Mouse (Mus musculus) liver, embryonic 16.5 days (tissue): Measurements from ENCODE around the gene Prkg1. TPM values are rescaled to one million over a fixed set of nuclear protein-coding genes. Genes with fewer than 3 reads are reported as not detected.

Source experiments
- ATAC-seq: fragments of 200-750 bp; cut with Nextera tagmentation; 2 replicates; pipeline ENCODE4 v1.8.0; 2017; ENCODE audit warnings: low read depth, mild to moderate bottlenecking, moderate number of reproducible peaks, moderate library complexity
- H3K27ac ChIP-seq: fragments of 300-500 bp; sonication (generic); 2 replicates; pipeline ENCODE4 v1.5.1; 2014; ENCODE audit warnings: mild to moderate bottlenecking, low read length
- H3K27me3 ChIP-seq: fragments of 300-500 bp; sonication (generic); 2 replicates; pipeline ENCODE4 v1.6.1; 2014; ENCODE audit warnings: low read depth, low read length, mixed read lengths; ENCODE audit not compliant: control insufficient read depth, insufficient read depth
- H3K36me3 ChIP-seq: fragments of 300-500 bp; sonication (generic); 2 replicates; pipeline ENCODE4 v1.6.1; 2014; ENCODE audit warnings: mild to moderate bottlenecking; ENCODE audit not compliant: control insufficient read depth, insufficient read depth
- H3K4me1 ChIP-seq: fragments of 300-500 bp; sonication (generic); 2 replicates; pipeline ENCODE4 v1.6.1; 2014; ENCODE audit warnings: low read depth, low read length, mixed read lengths; ENCODE audit not compliant: control insufficient read depth
- H3K4me2 ChIP-seq: fragments of 300-500 bp; sonication (generic); 2 replicates; pipeline ENCODE4 v1.6.1; 2014; ENCODE audit warnings: low read depth, low read length, mixed read lengths
- H3K4me3 ChIP-seq: fragments of 300-500 bp; sonication (generic); 2 replicates; pipeline ENCODE4 v1.5.1; 2014; ENCODE audit warnings: low read depth, mild to moderate bottlenecking, low read length
- H3K9ac ChIP-seq: fragments of 300-500 bp; sonication (generic); 2 replicates; pipeline ENCODE4 v1.6.1; 2014; ENCODE audit warnings: low read depth, low read length
- H3K9me3 ChIP-seq: fragments of 300-500 bp; sonication (generic); replicated peaks from 2 replicates; pipeline ENCODE4 v1.6.1; 2016; ENCODE audit warnings: low read length; ENCODE audit not compliant: control insufficient read depth
- WGBS: fragments of 180-500 bp; shearing (Covaris S2); extraction: QIAGEN DNeasy Blood & Tissue Kit; methylation state at CpG from one replicate; pipeline ENCODE4 v1.1.7; 2014; ENCODE audit not compliant: insufficient replicate concordance; 5-methylcytosine and 5-hydroxymethylcytosine counted together
- polyA plus RNA-seq: library from polyadenylated mRNA; unstranded; fragments of >200 nt; fragmentation: Nextera tagmentation; extraction: Ambion mirVana; gene quantifications from 2 replicates; pipeline ENCODE4 v1.2.1, GENCODE M21; 2015

The Prkg1 gene
- polyA plus RNA-seq: 0.65 and 1.3 TPM in 2 replicates

DNA sequence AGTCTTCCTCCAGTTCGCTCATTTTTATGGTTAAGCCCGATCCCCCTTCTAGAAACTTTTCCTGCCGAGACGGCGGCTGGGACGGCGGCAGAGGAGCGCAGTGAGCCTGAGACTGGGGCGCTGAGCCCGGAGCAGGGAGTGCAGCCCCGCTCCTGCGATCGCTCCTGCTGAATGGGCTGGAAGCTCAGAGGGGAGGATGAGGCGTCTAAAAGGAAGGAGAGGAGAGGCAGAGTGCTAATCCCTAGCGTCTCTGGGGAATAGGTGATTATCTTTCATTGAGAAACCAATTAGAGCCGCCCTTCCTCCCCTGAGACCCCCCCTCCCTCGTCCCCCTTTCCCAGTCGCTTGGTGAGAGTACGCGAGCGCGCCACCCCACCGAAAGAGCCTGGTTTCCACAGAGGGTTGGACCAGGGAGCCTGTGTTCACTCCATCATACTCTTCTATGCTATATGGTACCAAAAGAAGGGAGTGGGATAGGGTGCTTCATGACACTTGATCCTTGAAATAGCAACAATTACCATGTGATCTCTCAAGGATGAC lies at the start of gene Prkg1:
Prkg1 (minus strand) TSS at position 233 of the 540 bp plus-strand sequence.
- Histone ChIP-seq H3K9ac (peak within 1 kb of the TSS; percentile 27), H3K9me3 (no peaks in the 10 kb centered on the region), H3K4me2 (peak within 1 kb of the TSS; percentile 71), H3K4me3 (peak within 1 kb of the TSS; percentile 64), H3K4me1 (peaks cover 13% of the 10 kb centered on the region), H3K27me3 (peaks cover 45% of the 10 kb centered on the region), H3K36me3 (no peaks in the 10 kb centered on the region), H3K27ac (no peak within 1 kb of the TSS)
- no peak for ATAC-seq
- WGBS: under 1% methylated on average over 23 of the region's 23 CpGs

DNA sequence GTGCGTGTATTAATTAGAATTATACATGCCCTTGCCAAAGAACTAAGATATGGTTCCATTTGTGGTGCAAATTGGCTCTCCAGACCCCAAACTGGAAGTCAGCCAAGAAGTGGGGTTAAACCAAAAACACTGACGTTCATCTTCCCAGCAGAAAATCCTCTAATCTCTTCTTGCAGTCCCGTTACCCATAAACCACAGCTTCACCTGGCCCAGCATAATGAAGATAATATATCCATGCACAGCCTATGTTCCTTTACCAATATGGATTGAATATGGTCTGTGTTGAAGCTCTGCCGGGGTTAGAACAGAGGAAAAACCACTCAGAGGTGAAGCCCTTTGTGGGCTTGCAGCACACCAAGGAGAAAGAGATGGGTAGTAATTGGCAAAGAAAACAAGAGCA lies 48.3 kb upstream of the Prkg1 start:
- Histone ChIP-seq H3K27ac (no peak overlapping the region), H3K9me3 (no peaks in the 10 kb centered on the region), H3K4me1 (no peaks in the 10 kb centered on the region), H3K9ac (no peak overlapping the region), H3K36me3 (no peaks in the 10 kb centered on the region), H3K27me3 (no peaks in the 10 kb centered on the region), H3K4me3 (no peak overlapping the region), H3K4me2 (no peak overlapping the region)
- WGBS: 36% methylated on average over 4 of the region's 4 CpGs
- ATAC-seq: no peak

DNA sequence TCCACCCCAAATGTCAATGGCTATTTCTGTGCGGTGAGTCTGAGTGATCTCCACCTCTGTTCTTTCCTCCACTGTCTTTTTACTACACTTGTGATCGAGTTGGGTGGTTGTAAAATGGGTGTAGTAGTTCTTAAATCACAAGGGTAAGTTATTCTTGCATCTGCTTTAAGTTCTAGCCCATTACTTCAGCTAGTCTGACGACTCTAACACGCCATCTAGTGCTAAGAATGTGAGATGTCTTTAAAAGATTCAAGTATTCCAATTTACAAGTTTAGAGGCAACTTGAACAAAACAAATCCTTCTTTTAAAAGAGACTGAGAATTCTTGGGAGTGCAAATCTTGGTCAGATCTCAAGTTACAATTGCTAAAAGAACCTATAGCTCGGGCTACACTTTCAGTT lies 46.5 kb upstream of the Prkg1 start:
- Histone ChIP-seq H3K9me3 (no peaks in the 10 kb centered on the region), H3K36me3 (no peaks in the 10 kb centered on the region), H3K9ac (no peak overlapping the region), H3K4me2 (no peak overlapping the region), H3K27me3 (no peaks in the 10 kb centered on the region), H3K4me1 (no peaks in the 10 kb centered on the region), H3K27ac (no peak overlapping the region), H3K4me3 (no peak overlapping the region)
- 21% methylated on average over 5 of the region's 5 CpGs for WGBS
- no peak for ATAC-seq

DNA sequence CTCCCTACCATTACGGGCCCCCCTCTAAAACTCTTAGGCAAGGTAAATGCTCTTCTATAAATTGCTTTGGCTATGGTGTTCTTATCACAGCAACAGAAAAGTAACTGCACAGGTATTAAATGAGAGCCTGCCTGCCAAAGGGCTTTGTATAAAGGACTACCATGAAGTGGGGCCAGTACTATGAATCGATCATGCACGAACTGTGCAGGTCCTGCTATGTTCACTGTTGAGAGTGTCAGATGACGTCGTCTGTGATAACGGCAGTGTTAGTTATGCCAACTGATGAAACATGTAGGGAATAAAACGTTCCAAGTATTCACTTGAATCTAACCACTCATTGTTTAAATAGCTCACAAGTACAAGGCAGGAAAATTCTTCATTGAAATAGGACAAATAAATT lies 40.6 kb upstream of the Prkg1 start:
- Histone ChIP-seq H3K4me2 (no peak overlapping the region), H3K27me3 (no peaks in the 10 kb centered on the region), H3K9ac (no peak overlapping the region), H3K27ac (no peak overlapping the region), H3K4me1 (no peaks in the 10 kb centered on the region), H3K4me3 (no peak overlapping the region), H3K36me3 (no peaks in the 10 kb centered on the region), H3K9me3 (no peaks in the 10 kb centered on the region)
- WGBS: 63% methylated on average over 7 of the region's 7 CpGs
- ATAC-seq: no peak

DNA sequence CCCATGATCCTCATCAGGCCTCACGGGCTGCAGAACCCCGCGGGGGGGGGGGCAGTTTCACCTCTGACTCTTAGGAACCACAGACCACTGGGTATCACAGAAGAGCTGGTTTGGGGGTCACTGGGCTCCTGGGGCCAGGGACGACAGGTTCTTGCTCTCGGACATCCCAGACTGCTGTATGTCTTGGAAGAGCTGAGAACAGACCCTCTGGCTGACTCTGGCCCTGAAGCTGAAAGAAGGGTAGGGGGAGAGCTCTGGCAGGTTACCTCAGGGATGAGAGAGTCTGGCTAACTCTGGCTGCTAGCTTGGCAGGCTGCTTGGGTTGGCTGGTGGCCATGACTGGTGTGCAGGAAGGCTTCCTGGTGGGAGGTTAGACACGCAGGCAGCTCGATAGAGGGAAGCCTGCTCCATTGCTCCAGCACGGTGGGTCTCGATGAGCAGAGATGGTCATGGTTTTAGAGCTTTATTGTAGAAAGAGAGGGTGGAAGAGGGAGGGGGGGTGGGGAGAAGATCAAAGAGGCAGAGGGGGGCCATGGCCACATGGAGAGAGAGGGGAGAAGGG lies 30.7 kb upstream of the Prkg1 start:
- H3K9ac ChIP-seq: no peak overlapping the region
- no peaks in the 10 kb centered on the region for H3K27me3 ChIP-seq
- no peak for ATAC-seq
- H3K4me2 ChIP-seq: no peak overlapping the region
- H3K27ac ChIP-seq: no peak overlapping the region
- no peaks in the 10 kb centered on the region for H3K9me3 ChIP-seq
- H3K36me3 ChIP-seq: no peaks in the 10 kb centered on the region
- no peaks in the 10 kb centered on the region for H3K4me1 ChIP-seq
- H3K4me3 ChIP-seq: no peak overlapping the region
- WGBS: 59% methylated on average over 9 of the region's 9 CpGs

DNA sequence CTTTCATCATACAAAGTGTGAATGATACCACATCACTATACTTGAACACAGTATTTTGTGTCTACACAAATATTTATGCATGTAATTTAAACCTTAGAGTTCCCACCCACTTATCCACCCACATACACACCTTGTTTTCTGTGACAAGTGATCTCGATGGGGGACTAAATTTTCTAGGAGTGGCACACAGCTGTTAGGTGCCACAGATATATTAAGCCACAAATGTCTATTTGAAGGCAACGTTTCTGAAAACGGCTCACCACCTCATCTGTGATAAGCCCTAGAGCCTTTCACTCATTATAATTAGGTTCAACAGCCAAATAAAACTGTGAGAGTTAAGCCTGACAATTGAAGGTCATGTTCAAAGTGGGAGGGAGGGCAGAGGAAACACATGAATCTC lies 26.9 kb upstream of the Prkg1 start:
- Histone ChIP-seq H3K27me3 (no peaks in the 10 kb centered on the region), H3K36me3 (no peaks in the 10 kb centered on the region), H3K4me3 (no peak overlapping the region), H3K4me1 (no peaks in the 10 kb centered on the region), H3K9ac (no peak overlapping the region), H3K4me2 (no peak overlapping the region), H3K27ac (no peak overlapping the region), H3K9me3 (no peaks in the 10 kb centered on the region)
- 21% methylated on average over 3 of the region's 3 CpGs for WGBS
- no peak for ATAC-seq

DNA sequence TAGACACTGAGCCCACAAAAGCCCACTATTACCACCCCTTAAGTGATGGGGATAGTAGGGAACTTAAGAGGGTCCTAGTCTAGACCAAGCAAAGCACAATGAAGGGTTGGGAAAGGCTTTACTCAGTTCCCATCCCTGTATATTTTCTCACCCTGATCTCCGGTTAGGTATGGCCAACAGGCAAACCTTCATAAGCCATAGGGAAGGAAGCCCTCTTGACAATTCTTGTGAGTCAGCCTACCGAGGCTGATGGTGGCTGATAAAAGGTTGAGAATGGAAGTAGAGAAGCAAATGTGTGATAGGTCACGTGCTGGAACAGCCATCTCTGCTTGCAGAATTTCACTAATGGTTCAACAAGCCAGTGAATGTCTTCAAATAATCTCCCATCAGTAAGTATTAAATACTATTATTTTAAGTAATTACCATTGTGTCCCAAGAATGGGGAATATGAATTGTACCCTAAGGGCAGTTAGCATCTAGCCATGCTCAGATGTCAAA lies 16.7 kb upstream of the Prkg1 start:
- H3K4me1 ChIP-seq: peaks cover 23% of the 10 kb centered on the region
- peak overlapping the region; percentile 20; the same call in 1 of the 2 replicates for H3K4me2 ChIP-seq
- no peaks in the 10 kb centered on the region for H3K36me3 ChIP-seq
- peak overlapping the region; percentile 82 for H3K27ac ChIP-seq
- H3K4me3 ChIP-seq: no peak overlapping the region
- ATAC-seq: no peak
- H3K9me3 ChIP-seq: no peaks in the 10 kb centered on the region
- H3K27me3 ChIP-seq: no peaks in the 10 kb centered on the region
- H3K9ac ChIP-seq: no peak overlapping the region
- WGBS: 23% methylated on average over 3 of the region's 3 CpGs

DNA sequence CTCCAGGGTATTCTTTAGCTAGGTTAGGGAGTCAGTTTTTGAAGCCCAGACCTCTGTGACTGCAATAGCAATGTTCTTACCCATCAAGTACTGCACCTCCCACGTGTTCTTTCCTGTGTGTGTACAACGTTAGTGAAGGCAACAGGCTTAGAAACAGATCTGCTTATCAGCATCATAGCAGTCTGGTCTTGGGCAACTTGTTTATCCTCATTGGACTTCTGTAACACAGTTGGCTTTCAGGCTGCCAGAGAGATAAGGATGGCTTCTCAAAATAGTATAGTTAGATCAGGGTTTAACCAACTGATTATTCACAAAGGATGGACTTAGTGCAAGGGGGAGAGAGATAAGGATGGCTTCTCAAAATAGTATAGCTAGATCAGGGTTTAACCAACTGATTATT lies 16.2 kb upstream of the Prkg1 start:
- Histone ChIP-seq H3K27ac (peak overlapping the region; percentile 82), H3K9me3 (no peaks in the 10 kb centered on the region), H3K36me3 (no peaks in the 10 kb centered on the region), H3K9ac (no peak overlapping the region), H3K4me2 (no peak overlapping the region; the same call in 1 of the 2 replicates), H3K27me3 (no peaks in the 10 kb centered on the region), H3K4me1 (peaks cover 23% of the 10 kb centered on the region), H3K4me3 (no peak overlapping the region)
- peak; percentile 94 for ATAC-seq
- 5% methylated on average over 2 of the region's 2 CpGs for WGBS

DNA sequence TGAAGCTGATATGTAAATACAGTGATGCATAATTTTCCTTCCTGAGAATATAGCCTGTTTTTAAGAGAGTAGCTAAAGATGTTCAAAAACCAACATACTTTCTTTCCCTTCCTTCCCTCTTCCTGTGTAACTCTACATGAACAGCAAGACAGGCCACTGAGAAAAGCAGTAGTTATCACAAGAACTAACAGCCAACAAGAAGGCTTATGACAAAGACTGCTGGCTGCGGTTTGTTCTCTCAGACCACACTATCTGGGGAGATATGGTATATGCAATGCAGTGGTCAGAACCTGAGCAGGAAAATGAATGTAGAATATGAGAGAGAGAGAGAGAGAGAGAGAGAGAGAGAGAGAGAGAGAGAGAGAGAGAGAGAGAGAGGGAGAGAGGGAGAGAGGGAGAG lies 15.4 kb upstream of the Prkg1 start:
- no peak for ATAC-seq
- Histone ChIP-seq H3K9me3 (no peaks in the 10 kb centered on the region), H3K4me2 (no peak overlapping the region), H3K4me3 (no peak overlapping the region), H3K4me1 (peaks cover 23% of the 10 kb centered on the region), H3K27ac (no peak overlapping the region), H3K27me3 (no peaks in the 10 kb centered on the region), H3K36me3 (no peaks in the 10 kb centered on the region), H3K9ac (no peak overlapping the region)
- 29% methylated on average over 1 of the region's 1 CpGs for WGBS
